Mouse (Mus musculus) liver, adult 2 months (tissue): ENCODE data around the gene Clec9a.

Source experiments
- CTCF ChIP-seq: fragments of 200-500 bp; IDR thresholded peaks from 2 replicates; pipeline ENCODE4 v1.5.1; 2011; ENCODE audit warnings: low read depth, low read length, control low read depth
- POLR2A ChIP-seq: fragments of 200-500 bp; IDR thresholded peaks from 2 replicates; pipeline ENCODE4 v1.6.1; 2011; ENCODE audit warnings: low read length, control low read depth; ENCODE audit not compliant: insufficient read depth; ENCODE audit errors: extremely low read depth

DNA sequence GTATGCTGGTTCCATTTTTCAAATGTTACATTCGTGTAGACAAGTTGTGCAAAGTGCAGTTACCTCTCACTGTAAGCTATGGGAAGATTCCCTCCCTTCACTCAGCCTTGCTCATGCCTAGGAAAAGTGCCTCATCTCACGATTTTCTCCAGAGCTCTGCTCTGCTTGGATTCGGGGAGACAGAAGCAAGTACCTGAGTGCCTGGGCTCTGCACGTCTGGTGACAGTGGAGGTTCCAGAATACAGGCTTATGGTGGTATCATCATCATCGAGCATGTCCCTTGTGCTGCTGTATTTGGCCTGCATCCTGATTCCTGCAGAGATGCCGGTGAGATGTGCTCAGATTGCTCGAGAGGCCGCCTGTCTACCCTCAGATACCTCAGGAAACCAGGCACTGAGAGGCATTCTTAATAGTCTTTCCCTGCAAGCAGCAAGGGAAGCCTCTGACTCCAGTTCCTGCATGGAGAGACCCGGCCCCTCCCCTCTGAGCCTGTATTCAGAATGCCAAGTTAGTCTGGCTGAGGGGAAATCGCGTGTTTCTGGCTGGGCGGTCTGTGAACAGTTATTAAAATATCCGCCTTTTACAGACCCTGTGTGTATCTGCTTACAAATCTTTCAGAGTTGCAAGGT is 42.9 kb downstream of the Clec9a start, which contains the start of gene Clec1a:
- TF ChIP-seq CTCF, result no peak
- TF ChIP-seq POLR2A, result no peak
